Mouse (Mus musculus) megakaryocyte, embryonic 14.5 days (primary cell): ENCODE measurements around the gene Yif1a.

Experiments
- FLI1 ChIP-seq: IDR thresholded peaks from 2 replicates; pipeline ENCODE4 v1.6.1; 2012; ENCODE audit warnings: low read length, inconsistent platforms, mixed read lengths
- GATA1 ChIP-seq: IDR thresholded peaks from 3 replicates; pipeline ENCODE4 v1.6.1; 2012; ENCODE audit warnings: mixed read lengths, low read length, inconsistent platforms, borderline replicate concordance

DNA sequence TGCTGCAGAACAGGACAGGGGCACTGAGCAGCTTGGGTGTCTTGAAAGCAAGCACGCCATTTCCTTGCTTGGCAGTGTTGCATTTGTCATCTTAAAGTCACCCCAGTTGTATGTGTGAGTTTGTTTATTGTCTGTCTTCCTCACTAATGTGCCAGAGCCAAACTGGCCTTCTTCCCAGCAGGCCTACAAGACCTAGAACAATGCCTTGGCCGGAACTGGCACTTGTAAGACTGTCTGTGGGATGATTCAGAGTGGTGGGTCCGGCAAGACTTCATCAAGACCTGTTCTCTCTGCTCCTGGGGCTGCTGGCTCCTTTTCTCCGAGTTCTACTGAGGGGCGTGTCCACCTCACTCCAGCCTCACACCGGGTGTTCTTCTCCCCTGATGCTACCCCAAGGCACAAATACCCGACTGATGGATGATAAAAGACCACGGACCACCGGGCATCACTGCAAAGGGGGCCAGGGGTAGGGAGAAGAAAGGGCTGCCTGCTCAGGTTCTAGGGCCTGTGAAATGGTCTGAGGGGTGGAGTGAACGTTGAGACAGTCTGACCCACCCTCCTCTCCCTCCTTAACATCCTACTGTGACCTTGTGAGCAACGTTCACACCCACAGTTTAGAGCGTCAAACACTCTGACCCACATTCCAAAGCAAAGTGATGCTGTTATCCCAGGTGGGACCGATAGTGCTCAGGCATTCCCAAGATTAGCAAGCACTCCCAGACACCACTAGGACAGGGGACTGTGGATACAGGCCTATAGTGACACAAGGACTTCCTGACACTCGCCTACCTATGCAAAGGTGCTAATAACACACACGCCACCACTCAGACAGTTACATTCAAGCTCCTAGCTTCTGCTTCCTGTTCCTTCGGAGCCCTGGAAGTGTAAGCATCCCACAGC is 30.2 kb upstream of the Yif1a start:
- no peak for TF ChIP-seq FLI1
- no peak for TF ChIP-seq GATA1
